Mouse (Mus musculus): ENCODE data around the gene Ang. TPM values are rescaled to one million over a fixed set of nuclear protein-coding genes. Genes with fewer than 3 reads are reported as not detected.
A peak's percentile ranks its signal among the peaks of the same experiment; 100 is the strongest.
"Not testable (repeated sequence)": the region's sequence is repeated elsewhere in the genome, so short reads cannot be mapped to it uniquely, and the experiment has no call there.

Ang gene
- polyA plus RNA-seq, 1 experiment, result 67.8 TPM

GRCm38 (mm10) chr14:51087762-51088161, 3.2 kb upstream of the Ang start:
- no peak for DNase-seq (ENCODE audit: low read depth, low spot score)
- WGBS, result 26% methylated on average over 9 of the region's 9 CpGs

GRCm38 (mm10) chr14:51088166-51088969, 2.6 kb upstream of the Ang start:
- no peak for DNase-seq (ENCODE audit: low read depth, low spot score)
- 2% methylated on average over 23 of the region's 23 CpGs for WGBS

GRCm38 (mm10) chr14:51088970-51089673, 1.8 kb upstream of the Ang start:
- WGBS, result under 1% methylated on average over 34 of the region's 34 CpGs
- peak; percentile 98 for DNase-seq (ENCODE audit: low read depth, low spot score)

- under 1% methylated on average over 15 of the region's 15 CpGs for WGBS
- DNase-seq (ENCODE audit: low read depth, low spot score), result no peak
Measured at GRCm38 (mm10) chr14:51089674-51090076, 1.3 kb upstream of the Ang start.

GRCm38 (mm10) chr14:51090077-51090781, 721 bp upstream of the Ang start:
- no peak for DNase-seq (ENCODE audit: low read depth, low spot score)
- WGBS, result under 1% methylated on average over 27 of the region's 27 CpGs

GRCm38 (mm10) chr14:51092073-51092620, 1.2 kb downstream of the Ang start:
- WGBS, result 24% methylated on average over 8 of the region's 8 CpGs
- no peak for DNase-seq (ENCODE audit: low read depth, low spot score)

- no peak for DNase-seq (ENCODE audit: low read depth, low spot score)
- 19% methylated on average over 3 of the region's 3 CpGs for WGBS
Measured at GRCm38 (mm10) chr14:51093496-51093895, 2.5 kb downstream of the Ang start.

GRCm38 (mm10) chr14:51094096-51094875, 3.3 kb downstream of the Ang start:
- 49% methylated on average over 5 of the region's 5 CpGs for WGBS
- no peak for DNase-seq (ENCODE audit: low read depth, low spot score)

- no peak for DNase-seq (ENCODE audit: low read depth, low spot score)
- 67% methylated on average over 9 of the region's 9 CpGs for WGBS
Measured at GRCm38 (mm10) chr14:51094921-51095320, 4.0 kb downstream of the Ang start.

- DNase-seq (ENCODE audit: low read depth, low spot score), result no peak
- WGBS, result 12% methylated on average over 9 of the region's 9 CpGs
Measured at GRCm38 (mm10) chr14:51095736-51096524, 5.0 kb downstream of the Ang start.

- DNase-seq (ENCODE audit: low read depth, low spot score), result not testable (repeated sequence)
- WGBS, result 15% methylated on average over 1 of the region's 1 CpGs
Measured at GRCm38 (mm10) chr14:51098300-51098699, 7.3 kb downstream of the Ang start.

- WGBS, result 89% methylated on average over 11 of the region's 11 CpGs
- no peak for DNase-seq (ENCODE audit: low read depth, low spot score)
Measured at GRCm38 (mm10) chr14:51098921-51099320, 8.0 kb downstream of the Ang start.

- WGBS, result 45% methylated on average over 9 of the region's 9 CpGs
- no peak for DNase-seq (ENCODE audit: low read depth, low spot score)
Measured at GRCm38 (mm10) chr14:51101284-51101683, 10.3 kb downstream of the Ang start.

- DNase-seq (ENCODE audit: low read depth, low spot score), result no peak
- WGBS, result 75% methylated on average over 3 of the region's 3 CpGs
Measured at GRCm38 (mm10) chr14:51103217-51103616, 12.3 kb downstream of the Ang start.

- DNase-seq (ENCODE audit: low read depth, low spot score), result no peak
- whole genome bisulfite sequencing, result 87% methylated on average over 2 of the region's 2 CpGs
Measured at GRCm38 (mm10) chr14:51104366-51104765, 13.4 kb downstream of the Ang start.

- DNase-seq (ENCODE audit: low read depth, low spot score), result no peak
Measured at GRCm38 (mm10) chr14:51106449-51106967, 15.6 kb downstream of the Ang start.

- 69% methylated on average over 3 of the region's 3 CpGs for WGBS
- DNase-seq (ENCODE audit: low read depth, low spot score), result no peak
Measured at GRCm38 (mm10) chr14:51111966-51112365, 21.0 kb downstream of the Ang start.

- 68% methylated on average over 9 of the region's 9 CpGs for WGBS
- DNase-seq (ENCODE audit: low read depth, low spot score), result no peak
Measured at GRCm38 (mm10) chr14:51113476-51113875, 22.5 kb downstream of the Ang start.
